Mouse (Mus musculus) spleen, adult 2 months (tissue): ENCODE data around the gene Chmp6. TPM values are rescaled to one million over a fixed set of nuclear protein-coding genes. Genes with fewer than 3 reads are reported as not detected.
A peak's percentile ranks its signal among the peaks of the same experiment; 100 is the strongest.

Experiments used
- DNase-seq, 2 experiments: peaks; one replicate each; pipeline versions ENCODE4 v3.0.0 to v3.0.0-alpha.2; 2012 to 2021; ENCODE audit warnings: low spot score in 2 of 2, low read depth in 1 of 2
- H3K27ac ChIP-seq: fragments of 200-500 bp; 2 replicates; pipeline ENCODE4 v1.5.1; 2012; ENCODE audit warnings: low read length, inconsistent platforms; ENCODE audit not compliant: insufficient read depth
- H3K27me3 ChIP-seq: fragments of 200-500 bp; 2 replicates; pipeline ENCODE4 v1.6.1; 2012; ENCODE audit warnings: mild to moderate bottlenecking, moderate library complexity, low read length, inconsistent platforms; ENCODE audit not compliant: control insufficient read depth, insufficient read depth
- H3K36me3 ChIP-seq: fragments of 200-500 bp; 2 replicates; pipeline ENCODE4 v1.6.1; 2012; ENCODE audit warnings: mild to moderate bottlenecking, low read length, inconsistent platforms; ENCODE audit not compliant: control insufficient read depth, insufficient read depth
- H3K4me1 ChIP-seq: fragments of 200-500 bp; 2 replicates; pipeline ENCODE4 v1.6.1; 2011; ENCODE audit warnings: inconsistent platforms; ENCODE audit not compliant: control insufficient read depth, insufficient read depth, insufficient read length
- H3K4me3 ChIP-seq: fragments of 200-500 bp; 2 replicates; pipeline ENCODE4 v1.5.1; 2011; ENCODE audit warnings: mild to moderate bottlenecking, inconsistent platforms; ENCODE audit not compliant: insufficient read depth, insufficient read length; ENCODE audit errors: extremely low read depth
- CTCF ChIP-seq: fragments of 200-500 bp; IDR thresholded peaks from 2 replicates; pipeline ENCODE4 v1.5.1; 2011; ENCODE audit warnings: mild to moderate bottlenecking, inconsistent platforms; ENCODE audit not compliant: insufficient read depth, insufficient read length, insufficient replicate concordance; ENCODE audit errors: extremely low read depth
- POLR2A ChIP-seq: fragments of 200-500 bp; IDR thresholded peaks from 2 replicates; pipeline ENCODE4 v1.6.1; 2011; ENCODE audit warnings: low read depth, low read length, inconsistent platforms
- WGBS: fragments of 180-500 bp; shearing (Covaris S2); methylation state at CpG from one replicate; pipeline ENCODE4 v1.1.7; 2018; 5-methylcytosine and 5-hydroxymethylcytosine counted together
- polyA plus RNA-seq: library from polyadenylated mRNA; depleted of rRNA; stranded (reverse); fragments of >200 nt; gene quantifications from 2 replicates; pipeline ENCODE4 v1.2.3, GENCODE M21; 2012

The Chmp6 gene
- polyA plus RNA-seq, 1 experiment, result 31.2 TPM

GRCm38 (mm10) chr11:119907006-119907650 lies 6.1 kb upstream of the Chmp6 start:
- Histone ChIP-seq H3K4me1 (no peaks in the 10 kb centered on the region), H3K36me3 (no peaks in the 10 kb centered on the region), H3K27me3 (no peaks in the 10 kb centered on the region), H3K4me3 (no peak overlapping the region), H3K27ac (no peak overlapping the region)
- TF ChIP-seq CTCF (no peak), POLR2A (no peak)
- 41% methylated on average over 7 of the region's 7 CpGs for WGBS
- no peak for DNase-seq

DNA sequence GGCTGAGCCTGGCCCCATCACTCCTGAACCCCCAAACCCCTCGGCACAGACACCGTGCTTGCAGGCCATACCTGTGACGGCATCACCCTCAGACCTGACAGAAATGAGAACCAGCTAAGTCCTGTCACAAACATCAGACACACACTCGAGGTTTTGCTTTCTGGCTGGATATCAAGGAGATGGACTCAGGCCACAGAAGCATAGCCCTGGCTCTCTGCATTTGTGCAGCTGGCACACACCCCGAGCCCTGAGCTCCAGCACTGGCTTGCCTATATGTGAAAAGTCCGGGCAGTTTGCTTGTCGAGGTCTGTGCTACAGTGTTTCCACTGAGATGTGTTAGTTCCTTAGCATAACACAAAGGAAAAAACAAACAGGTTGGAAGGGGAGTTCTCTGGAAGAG lies 5.5 kb upstream of the Chmp6 start:
- DNase-seq, result no peak
- H3K36me3 ChIP-seq, result no peaks in the 10 kb centered on the region
- no peak overlapping the region for H3K27ac ChIP-seq
- TF ChIP-seq CTCF (no peak), POLR2A (no peak)
- no peak overlapping the region for H3K4me3 ChIP-seq
- peaks cover under 1% of the 10 kb centered on the region; the same call in 1 of the 2 replicates for H3K4me1 ChIP-seq
- no peaks in the 10 kb centered on the region for H3K27me3 ChIP-seq
- WGBS, result 29% methylated on average over 7 of the region's 7 CpGs

DNA sequence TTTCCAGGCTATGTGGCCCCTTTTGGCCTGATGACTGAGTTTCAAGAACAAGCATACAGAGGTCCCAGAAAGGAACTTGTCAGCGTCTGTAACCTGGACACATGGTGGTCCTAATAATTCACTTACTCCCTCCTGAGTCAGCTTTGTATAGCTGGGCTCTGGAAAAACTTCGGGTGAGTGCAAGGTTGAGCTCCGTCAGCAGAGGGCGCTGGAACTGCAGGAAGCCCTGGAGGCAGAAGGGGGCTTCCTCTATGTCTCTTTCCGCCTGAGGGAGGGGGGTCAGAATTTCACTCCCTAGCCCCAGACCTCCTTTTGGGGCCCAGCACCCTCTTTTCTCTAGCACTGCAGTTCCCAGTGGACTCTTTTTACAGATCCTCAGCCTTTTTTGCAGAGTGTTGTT lies 3.8 kb upstream of the Chmp6 start:
- H3K27me3 ChIP-seq, result no peaks in the 10 kb centered on the region
- no peaks in the 10 kb centered on the region for H3K36me3 ChIP-seq
- peaks cover 10% of the 10 kb centered on the region; the same call in 1 of the 2 replicates for H3K4me1 ChIP-seq
- no peak overlapping the region for H3K27ac ChIP-seq
- no peak for TF ChIP-seq POLR2A
- peak; percentile 92 for TF ChIP-seq CTCF
- WGBS, result 1% methylated on average over 5 of the region's 5 CpGs
- peak in 1 of 2 experiments; percentile 64 for DNase-seq
- no peak overlapping the region for H3K4me3 ChIP-seq

DNA sequence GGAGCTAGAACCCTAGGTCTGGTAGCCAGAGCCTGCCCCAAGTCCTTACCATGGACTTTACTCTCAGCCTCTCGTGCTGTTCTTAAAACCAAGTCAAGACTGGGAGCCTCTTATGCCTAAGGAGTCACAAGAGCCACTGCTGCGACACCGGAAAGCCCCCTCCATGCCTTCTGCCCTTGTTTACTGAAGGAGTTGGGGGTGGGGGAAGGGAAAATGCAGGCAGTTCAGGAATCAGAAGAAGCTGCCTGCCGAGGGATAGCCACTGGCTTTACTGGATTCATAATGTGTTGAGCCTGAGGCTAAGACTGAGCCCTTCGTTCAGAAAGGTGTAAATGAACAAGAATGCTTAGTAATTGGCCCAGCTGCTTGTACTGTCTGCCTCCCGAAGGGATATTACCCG lies 396 bp upstream of the Chmp6 start:
- WGBS, result 54% methylated on average over 7 of the region's 7 CpGs
- H3K27me3 ChIP-seq, result no peaks in the 10 kb centered on the region
- peaks cover 14% of the 10 kb centered on the region for H3K36me3 ChIP-seq
- TF ChIP-seq CTCF (no peak), POLR2A (no peak)
- DNase-seq, result no peak
- H3K27ac ChIP-seq, result peak overlapping the region; percentile 1; the same call in 1 of the 2 replicates
- peaks cover 18% of the 10 kb centered on the region; the same call in 1 of the 2 replicates for H3K4me1 ChIP-seq
- no peak overlapping the region for H3K4me3 ChIP-seq

- TF ChIP-seq POLR2A (no peak), CTCF (no peak)
- WGBS, result under 1% methylated on average over 26 of the region's 26 CpGs
- no peak for DNase-seq
These were observed 684 bp downstream of the Chmp6 start for GRCm38 (mm10) chr11:119913935-119914314.

GRCm38 (mm10) chr11:119914381-119914780 lies 1.1 kb downstream of the Chmp6 start:
- peak overlapping the region; percentile 85 for H3K4me3 ChIP-seq
- DNase-seq, result no peak
- no peak overlapping the region for H3K27ac ChIP-seq
- no peak for TF ChIP-seq CTCF
- TF ChIP-seq POLR2A, result no peak
- peaks cover 18% of the 10 kb centered on the region; the same call in 1 of the 2 replicates for H3K4me1 ChIP-seq
- no peaks in the 10 kb centered on the region for H3K27me3 ChIP-seq
- 7% methylated on average over 4 of the region's 4 CpGs for WGBS
- peaks cover 26% of the 10 kb centered on the region for H3K36me3 ChIP-seq

More at GRCm38 (mm10) chr11:119913935-119914314, 684 bp downstream of the Chmp6 start:
- peak overlapping the region; percentile 40 for H3K27ac ChIP-seq
- peaks cover 24% of the 10 kb centered on the region for H3K36me3 ChIP-seq
- peaks cover 18% of the 10 kb centered on the region; the same call in 1 of the 2 replicates for H3K4me1 ChIP-seq
- peak overlapping the region; percentile 85 for H3K4me3 ChIP-seq
- no peaks in the 10 kb centered on the region for H3K27me3 ChIP-seq

DNA sequence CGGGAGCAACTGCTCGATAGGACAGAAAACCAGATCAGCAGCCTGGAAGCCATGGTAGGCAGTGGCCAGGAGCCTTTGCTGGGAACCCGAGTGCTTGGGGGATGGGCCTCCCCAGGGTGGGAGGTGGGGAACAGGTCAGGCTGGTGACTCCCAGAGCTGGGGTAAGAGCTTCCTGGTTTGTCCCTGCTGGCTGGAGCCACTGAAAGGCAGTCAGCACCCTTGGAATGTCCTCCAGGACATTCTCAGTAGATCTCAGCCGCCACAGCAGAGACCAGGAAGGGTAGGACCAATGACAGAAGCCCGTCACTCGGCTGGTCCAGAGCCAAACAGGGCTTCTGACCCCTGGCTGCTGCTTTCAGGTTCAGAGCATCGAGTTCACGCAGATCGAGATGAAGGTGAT lies 2.4 kb downstream of the Chmp6 start:
- H3K4me3 ChIP-seq, result no peak overlapping the region
- TF ChIP-seq CTCF (no peak), POLR2A (no peak)
- H3K36me3 ChIP-seq, result peaks cover 26% of the 10 kb centered on the region
- no peaks in the 10 kb centered on the region for H3K27me3 ChIP-seq
- H3K4me1 ChIP-seq, result peaks cover 18% of the 10 kb centered on the region; the same call in 1 of the 2 replicates
- WGBS, result 77% methylated on average over 9 of the region's 9 CpGs
- no peak for DNase-seq
- H3K27ac ChIP-seq, result no peak overlapping the region
